Mouse (Mus musculus): ENCODE measurements at regions not wholly inside any gene's neighbourhood (a gene's known extent, or its start where the extent isn't known, plus 50 kb on each side); places are given as distances from the start of the nearest gene placed in this dataset.

GRCm38 (mm10) chr13:101931882-101932281 is 163.9 kb upstream of the Pik3r1 start:
- no peak for DNase-seq (ENCODE audit: low spot score in 2 of 2)

- no peak for DNase-seq (ENCODE audit: low spot score in 2 of 2)
These were observed 167.8 kb upstream of the Pik3r1 start for GRCm38 (mm10) chr13:101935843-101936242.

DNA sequence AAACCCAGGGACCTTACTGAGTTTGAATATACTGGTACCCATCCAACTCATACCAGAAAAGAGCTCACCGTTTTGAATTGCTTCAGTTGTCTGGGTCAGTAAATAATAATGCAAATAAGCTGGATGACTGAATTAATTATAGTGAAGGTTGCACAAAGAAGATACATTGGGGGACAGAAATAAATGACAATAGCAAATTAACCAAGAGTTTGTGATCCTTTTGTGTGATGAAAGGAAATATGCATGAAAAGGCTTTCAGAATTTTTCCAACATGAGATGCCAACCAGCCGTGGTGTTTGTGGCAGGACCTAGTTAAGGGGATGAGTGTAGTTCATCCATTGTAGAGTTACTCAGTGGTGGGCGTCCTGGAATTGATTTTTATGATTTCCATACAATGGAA is 186.5 kb upstream of the Pik3r1 start:
- no peak for DNase-seq (ENCODE audit: low spot score in 2 of 2)

- no peak for DNase-seq (ENCODE audit: low spot score in 2 of 2)
These were observed 187.9 kb upstream of the Pik3r1 start for GRCm38 (mm10) chr13:101955806-101956418.

DNA sequence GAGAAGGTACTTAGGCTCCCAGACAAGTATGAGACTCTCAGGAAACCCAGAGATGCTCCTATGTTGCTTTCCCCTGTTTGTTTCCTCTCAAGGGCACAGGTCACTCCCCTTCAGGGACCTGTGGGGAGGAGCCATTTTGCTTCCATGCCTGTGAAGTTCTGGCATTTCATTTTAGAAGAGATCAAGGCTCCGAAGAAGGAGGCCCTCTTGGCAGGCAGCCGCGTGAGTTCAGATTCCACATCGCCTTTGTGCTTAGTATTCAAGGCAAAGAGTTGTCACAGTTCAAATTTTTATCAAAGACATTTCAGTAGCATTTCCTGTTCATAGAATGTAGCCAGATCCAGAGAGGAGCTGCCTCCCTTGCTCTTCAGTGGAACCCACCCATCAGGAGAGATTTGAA is 189.8 kb upstream of the Pik3r1 start:
- peak in 1 of 2 experiments; percentile 19 for DNase-seq (ENCODE audit: low spot score in 2 of 2)

GRCm38 (mm10) chr13:101965537-101965936 is 197.5 kb upstream of the Pik3r1 start:
- DNase-seq (ENCODE audit: low spot score in 2 of 2) = no peak

- DNase-seq (ENCODE audit: low spot score in 2 of 2) = peak; percentile 26 to 37
These were observed 198.9 kb upstream of the Pik3r1 start for GRCm38 (mm10) chr13:101966799-101967397.

- DNase-seq (ENCODE audit: low spot score in 2 of 2) = no peak
These were observed 199.4 kb upstream of the Pik3r1 start for GRCm38 (mm10) chr13:101967466-101967865.

DNA sequence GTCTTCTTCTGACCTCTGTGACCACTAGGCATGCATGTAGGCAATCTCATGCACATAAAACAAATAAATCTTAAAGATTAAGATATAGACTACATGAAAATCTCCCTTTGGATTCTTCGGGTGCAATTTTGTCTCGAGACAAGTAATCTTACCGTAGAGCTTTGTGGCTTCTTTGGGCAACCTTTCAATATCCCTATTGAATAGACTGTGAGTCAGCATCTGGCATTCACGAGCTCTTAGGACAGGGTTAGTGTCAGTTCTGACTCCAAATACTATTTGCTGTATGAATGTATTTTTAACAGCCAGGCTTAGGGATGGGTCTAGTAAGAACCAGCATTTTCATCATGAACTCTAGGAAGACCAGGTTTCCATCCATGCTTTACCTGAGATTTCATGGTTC is 208.7 kb upstream of the Pik3r1 start:
- DNase-seq (ENCODE audit: low spot score in 2 of 2) = no peak

DNA sequence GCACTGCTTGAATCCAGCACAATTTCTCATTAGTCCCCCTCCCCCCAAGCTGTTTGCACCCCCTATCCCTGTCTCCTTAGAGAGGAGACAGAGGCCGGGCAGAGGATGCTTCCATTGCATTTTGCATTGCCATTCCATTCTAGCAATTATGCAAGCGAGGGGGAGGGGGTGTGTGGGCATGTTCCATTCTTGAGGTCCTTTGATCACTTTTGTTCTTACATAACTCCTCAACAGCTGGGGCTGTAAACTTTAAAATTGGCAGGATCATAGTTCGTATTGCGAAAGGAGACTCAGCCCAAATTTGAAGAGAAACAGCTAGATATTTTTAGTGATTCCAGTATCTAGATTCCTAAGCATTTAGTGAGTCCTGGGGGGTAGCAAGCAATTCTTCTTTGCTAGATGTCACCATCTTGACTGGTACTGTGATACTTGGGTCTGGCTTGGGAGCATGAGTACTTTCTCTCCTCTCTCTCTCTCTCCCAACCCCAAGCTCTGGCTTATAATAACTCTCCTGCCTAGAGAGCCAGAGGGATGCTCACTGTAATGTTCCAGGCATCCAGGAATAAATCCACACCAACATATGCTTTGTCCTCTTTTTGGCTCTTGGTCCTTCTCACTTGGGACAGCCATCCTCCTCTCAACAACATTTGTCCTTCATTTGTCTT is 212.3 kb upstream of the Pik3r1 start:
- peak in 1 of 2 experiments; percentile 24 for DNase-seq (ENCODE audit: low spot score in 2 of 2)

GRCm38 (mm10) chr13:101988637-101989413 is 220.8 kb upstream of the Pik3r1 start:
- DNase-seq (ENCODE audit: low spot score in 2 of 2) = no peak

GRCm38 (mm10) chr13:101991729-101992128 is 223.7 kb upstream of the Pik3r1 start:
- no peak for DNase-seq (ENCODE audit: low spot score in 2 of 2)

DNA sequence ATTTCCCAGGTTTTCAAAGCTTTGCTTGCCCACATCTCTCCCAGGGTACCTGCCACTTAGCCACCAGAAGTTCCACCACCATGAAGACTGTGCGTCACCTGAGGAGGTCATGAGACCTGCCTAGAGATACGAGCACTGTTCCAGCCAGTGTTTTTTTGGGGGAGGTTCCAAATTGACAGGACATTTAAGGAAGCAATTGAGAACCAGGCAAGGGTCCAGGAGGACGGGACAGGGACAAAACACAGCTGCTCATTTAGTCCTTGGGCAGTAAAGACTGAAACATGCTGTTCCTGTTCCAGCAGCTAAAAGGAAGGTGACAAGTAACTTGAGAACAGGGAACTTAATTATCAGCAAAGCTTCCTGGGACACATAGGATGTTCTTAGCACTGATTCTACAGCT is 226.8 kb upstream of the Pik3r1 start:
- DNase-seq (ENCODE audit: low spot score in 2 of 2) = peak; percentile 20 to 41

GRCm38 (mm10) chr13:101995529-101995928 is 227.5 kb upstream of the Pik3r1 start:
- no peak for DNase-seq (ENCODE audit: low spot score in 2 of 2)

GRCm38 (mm10) chr13:101996144-101996543 is 228.1 kb upstream of the Pik3r1 start:
- DNase-seq (ENCODE audit: low spot score in 2 of 2) = no peak

DNA sequence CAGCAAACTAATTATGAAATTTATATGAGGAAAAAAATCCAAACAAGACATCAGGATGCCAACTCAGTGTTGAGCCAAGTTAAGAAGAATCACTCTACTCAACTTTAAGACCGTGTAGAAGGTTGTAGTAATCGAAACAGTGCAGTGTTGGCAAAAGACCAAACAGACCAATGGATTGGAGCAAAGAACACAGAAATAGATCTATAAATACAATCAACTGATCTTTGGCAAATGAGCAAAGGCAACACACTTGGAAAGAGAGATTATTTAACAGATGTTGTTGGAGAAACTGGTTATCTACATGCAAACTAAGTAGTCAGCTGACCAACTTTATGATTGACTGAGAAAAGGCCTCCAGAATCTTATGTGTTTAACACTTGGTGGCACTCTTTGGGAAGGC is 229.4 kb upstream of the Pik3r1 start:
- no peak for DNase-seq (ENCODE audit: low spot score in 2 of 2)

GRCm38 (mm10) chr13:102006565-102006964 is 238.5 kb upstream of the Pik3r1 start:
- DNase-seq (ENCODE audit: low spot score in 2 of 2) = no peak

DNA sequence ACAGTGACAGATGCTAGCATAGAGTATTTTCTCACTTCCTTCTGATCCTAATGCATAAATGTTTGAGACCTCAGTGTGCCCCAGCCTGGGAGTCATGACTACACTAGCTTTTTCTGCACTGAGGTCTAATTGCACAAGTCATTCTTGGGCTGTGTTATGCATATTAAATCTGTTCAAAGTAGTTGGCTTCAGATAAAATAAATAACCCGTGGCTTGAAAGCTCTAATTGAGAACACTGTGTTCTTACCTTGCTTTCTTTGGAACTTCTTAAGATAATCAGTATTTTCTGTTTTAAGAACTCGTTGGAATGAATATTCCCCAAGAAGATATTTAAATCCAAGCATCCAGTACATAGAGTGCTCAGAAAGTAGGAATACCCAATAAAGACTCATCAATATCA is 243.9 kb upstream of the Pik3r1 start:
- no peak for DNase-seq (ENCODE audit: low spot score in 2 of 2)

- DNase-seq (ENCODE audit: low spot score in 2 of 2) = no peak
These were observed 246.5 kb upstream of the Pik3r1 start for GRCm38 (mm10) chr13:102014514-102014913.

- DNase-seq (ENCODE audit: low spot score in 2 of 2) = no peak
These were observed 246.9 kb upstream of the Pik3r1 start for GRCm38 (mm10) chr13:102014958-102015357.

DNA sequence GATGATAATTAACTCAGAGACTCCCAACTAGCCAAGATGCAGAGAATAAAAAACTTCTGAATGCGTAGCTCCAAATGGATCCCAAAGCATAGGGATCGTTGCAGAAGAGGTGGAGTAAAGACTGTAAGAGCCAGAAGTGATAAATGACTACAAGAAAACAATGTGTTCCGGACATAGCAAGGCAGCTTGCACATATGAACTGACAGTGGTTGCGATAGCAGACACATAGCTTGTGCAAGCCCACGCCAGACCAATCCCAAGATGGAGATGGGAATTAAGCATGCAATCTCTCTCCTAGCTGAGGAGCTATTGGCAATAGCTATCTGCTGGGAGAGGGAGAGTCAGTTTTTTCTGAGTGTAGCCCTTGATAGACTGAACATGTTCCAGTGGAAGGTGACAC is 248.5 kb upstream of the Pik3r1 start:
- DNase-seq (ENCODE audit: low spot score in 2 of 2) = no peak

DNA sequence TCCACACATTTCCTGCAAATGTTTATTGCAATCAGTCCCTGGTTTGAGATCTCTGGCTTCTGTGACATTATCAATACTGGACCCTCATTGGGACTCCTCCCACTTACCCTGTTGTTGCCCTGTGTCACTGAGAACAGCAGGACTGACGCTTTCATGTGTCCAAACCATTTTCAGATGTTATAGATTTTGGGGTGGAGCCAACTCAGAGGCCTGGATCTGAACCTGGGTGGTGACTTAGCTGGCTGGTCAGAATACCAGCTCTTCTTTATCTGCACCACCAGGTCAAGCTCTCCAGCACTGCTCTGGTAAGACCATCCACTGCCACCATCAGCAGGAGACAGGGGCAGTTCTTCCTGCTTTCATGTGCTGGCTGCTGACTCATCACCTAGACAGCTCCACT is 254.3 kb upstream of the Pik3r1 start:
- no peak for DNase-seq (ENCODE audit: low spot score in 2 of 2)

Measured in gastrocnemius, adult 8-10 months (tissue).